Mouse (Mus musculus) megakaryocyte, embryonic 14.5 days (primary cell): ENCODE data around the gene Gamt. TPM values are rescaled to one million over a fixed set of nuclear protein-coding genes. Genes with fewer than 3 reads are reported as not detected.

ENCODE experiments used
- H3K27me3 ChIP-seq: replicated peaks from 2 replicates; pipeline ENCODE3; 2012; ENCODE audit warnings: inconsistent platforms
- H3K36me3 ChIP-seq: replicated peaks from 2 replicates; pipeline ENCODE3; 2012; ENCODE audit warnings: low read length, inconsistent platforms, mixed read lengths
- H3K4me1 ChIP-seq: 2 replicates; pipeline ENCODE4 v1.6.1; 2012; ENCODE audit warnings: inconsistent platforms
- H3K4me3 ChIP-seq: replicated peaks from 2 replicates; pipeline ENCODE3; 2012; ENCODE audit warnings: moderate library complexity, mild to moderate bottlenecking, inconsistent platforms
- H3K9me3 ChIP-seq: 2 replicates; pipeline ENCODE4 v1.6.1; 2012; ENCODE audit warnings: inconsistent platforms
- FLI1 ChIP-seq: IDR thresholded peaks from 2 replicates; pipeline ENCODE4 v1.6.1; 2012; ENCODE audit warnings: low read length, inconsistent platforms, mixed read lengths
- GATA1 ChIP-seq: IDR thresholded peaks from 3 replicates; pipeline ENCODE4 v1.6.1; 2012; ENCODE audit warnings: mixed read lengths, low read length, inconsistent platforms, borderline replicate concordance
- polyA plus RNA-seq: library from polyadenylated mRNA; stranded (reverse); fragments of >175 nt; gene quantifications from 2 replicates; pipeline ENCODE4 v1.2.3, GENCODE M21; 2012; ENCODE audit warnings: low replicate concordance; ENCODE audit not compliant: insufficient read depth

Gamt gene
- polyA plus RNA-seq, 1 experiment: 3.2 TPM

DNA sequence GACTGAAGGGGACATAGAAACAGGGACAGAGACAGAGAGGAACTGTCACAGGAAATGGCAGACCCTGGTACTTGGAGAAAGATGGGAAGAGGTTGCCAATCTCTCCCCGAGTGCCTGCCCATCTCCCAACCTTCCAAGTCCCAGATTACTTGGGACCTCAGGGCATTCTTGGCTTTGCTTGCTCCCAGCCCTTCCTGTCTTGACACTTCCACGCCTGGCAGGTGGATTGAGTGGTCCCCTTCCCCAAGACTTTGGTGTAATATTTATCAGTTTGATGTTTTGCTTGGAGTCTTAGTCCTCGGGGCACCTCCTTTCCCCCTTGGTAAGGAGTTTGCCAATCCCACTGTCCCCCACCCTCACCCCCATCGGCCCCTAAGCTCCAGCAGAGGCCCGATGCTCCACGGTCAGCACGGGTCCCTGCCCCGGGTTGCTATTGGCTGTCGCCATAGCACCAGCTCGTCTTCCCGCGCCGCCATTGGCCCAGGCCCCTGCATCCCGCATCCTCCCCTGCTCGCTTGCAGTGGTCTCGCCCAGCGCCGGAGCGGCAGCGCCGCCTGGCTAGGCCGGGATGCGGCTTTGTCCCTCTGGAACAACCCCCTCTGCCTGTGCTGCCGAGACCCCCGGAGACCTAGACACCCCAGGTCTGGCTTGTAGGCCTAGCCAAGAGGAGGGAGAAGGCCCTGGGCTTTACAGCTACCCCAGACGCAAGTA, 37.9 kb upstream of the Gamt start:
- TF ChIP-seq GATA1 (no peak), FLI1 (no peak)
- no peaks in the 10 kb centered on the region for H3K9me3 ChIP-seq
- peaks cover 90% of the 10 kb centered on the region for H3K4me1 ChIP-seq
- H3K4me3 ChIP-seq: no peak overlapping the region
- H3K27me3 ChIP-seq: peaks cover 51% of the 10 kb centered on the region
- peaks cover 14% of the 10 kb centered on the region for H3K36me3 ChIP-seq

DNA sequence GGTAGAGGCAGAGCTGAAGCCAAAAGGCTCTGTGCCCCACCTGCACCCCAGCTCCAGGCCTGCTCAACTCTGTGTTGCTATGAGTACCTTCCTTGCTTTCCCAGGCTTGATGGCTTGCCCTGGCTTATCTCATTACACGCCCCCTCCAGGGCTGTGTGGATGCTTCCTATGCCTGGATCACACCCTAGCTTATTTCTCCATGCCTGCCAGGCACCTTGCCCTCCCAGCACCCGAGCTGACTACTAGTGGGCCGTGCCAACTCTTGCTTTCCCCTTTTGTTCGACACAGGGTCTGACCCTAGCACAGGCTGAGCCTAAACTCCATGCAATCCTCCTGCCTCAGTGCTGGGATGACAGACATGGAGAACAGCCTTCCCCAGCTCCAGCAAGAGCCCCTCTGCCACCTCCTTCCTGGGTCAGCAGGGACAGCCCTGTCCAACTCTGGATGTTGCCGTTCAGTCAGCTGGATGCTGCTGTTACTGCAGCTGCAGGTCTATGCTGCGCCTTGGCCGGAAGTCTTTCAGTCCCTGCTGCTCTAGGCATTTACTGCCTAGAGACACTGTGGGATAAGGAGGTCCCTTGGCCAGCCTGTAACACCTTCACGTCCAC, 36.8 kb upstream of the Gamt start:
- peaks cover 21% of the 10 kb centered on the region for H3K36me3 ChIP-seq
- H3K27me3 ChIP-seq: peaks cover 51% of the 10 kb centered on the region
- peaks cover 93% of the 10 kb centered on the region for H3K4me1 ChIP-seq

DNA sequence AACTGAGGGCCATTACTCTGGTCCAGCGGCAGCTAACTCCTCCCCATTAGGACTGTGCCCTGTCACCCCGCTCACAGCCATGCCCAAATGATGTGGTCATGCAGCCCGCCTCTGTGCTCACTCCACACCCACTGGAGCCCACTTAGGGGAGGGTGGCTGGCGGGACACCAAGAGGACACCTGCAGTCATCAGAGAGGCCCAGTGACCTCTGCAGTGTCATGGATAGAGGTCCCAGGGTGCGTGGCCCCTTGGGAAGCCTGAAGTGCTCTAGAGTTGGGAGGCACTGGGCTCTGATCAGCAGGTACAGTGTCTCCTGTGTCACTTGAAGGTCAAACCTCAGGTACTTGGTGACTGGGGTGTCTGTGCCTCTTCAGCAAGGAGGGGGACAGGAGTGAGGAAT, 36.0 kb upstream of the Gamt start:
- TF ChIP-seq GATA1 (no peak), FLI1 (no peak)
- peaks cover 45% of the 10 kb centered on the region for H3K27me3 ChIP-seq
- peak overlapping the region; percentile 82 for H3K4me3 ChIP-seq
- H3K4me1 ChIP-seq: peaks cover 88% of the 10 kb centered on the region
- H3K36me3 ChIP-seq: peaks cover 21% of the 10 kb centered on the region
- H3K9me3 ChIP-seq: no peaks in the 10 kb centered on the region

More for the DNA sequence above, 36.8 kb upstream of the Gamt start:
- peak overlapping the region; percentile 82 for H3K4me3 ChIP-seq
- TF ChIP-seq GATA1: no peak
- no peak for TF ChIP-seq FLI1
- H3K9me3 ChIP-seq: no peaks in the 10 kb centered on the region

DNA sequence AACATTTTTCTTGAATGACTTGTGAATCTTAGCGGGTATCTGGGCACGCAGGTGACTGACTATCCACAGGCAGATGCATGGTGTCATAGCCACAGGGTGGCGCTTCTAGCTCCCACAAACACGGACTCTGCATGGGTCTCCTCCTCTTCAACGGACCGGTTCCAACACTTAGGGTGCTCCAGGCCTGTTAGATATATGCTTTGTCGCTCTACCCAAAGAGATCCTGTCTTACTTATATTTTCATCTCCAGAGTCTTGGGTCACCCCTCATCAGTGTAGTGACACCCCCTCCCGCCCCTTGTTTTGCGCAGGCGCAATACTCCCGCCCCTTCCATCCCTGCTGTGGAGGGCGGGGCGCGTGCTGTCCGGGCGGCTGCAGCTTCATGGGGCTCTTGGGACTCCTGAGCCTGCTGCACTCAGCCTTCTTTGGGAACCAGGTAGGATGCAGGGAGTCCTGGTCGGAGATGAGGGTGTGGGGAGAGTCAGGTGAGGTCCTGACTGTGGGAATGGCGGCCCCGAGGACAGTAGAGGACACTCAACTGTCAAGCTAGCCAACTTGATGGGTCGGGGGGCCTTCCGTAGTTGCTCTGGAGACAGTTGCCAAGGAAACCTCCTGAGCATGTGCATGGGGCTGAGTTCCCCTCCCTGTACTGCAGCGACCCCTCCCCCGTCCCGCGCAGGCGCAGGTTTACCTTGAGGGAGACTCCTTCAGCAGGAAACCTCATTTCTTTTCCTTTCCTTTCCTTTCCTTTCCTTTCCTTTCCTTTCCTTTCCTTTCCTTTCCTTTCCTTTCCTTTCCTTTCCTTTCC, 35.0 kb upstream of the Gamt start, which contains the start of gene Apc2:
TSS of gene Apc2 (plus strand) at position 360 of the 808 bp plus-strand sequence.
- Histone ChIP-seq H3K4me3 (peak within 1 kb of the TSS; percentile 90), H3K9me3 (no peaks in the 10 kb centered on the region), H3K27me3 (peaks cover 35% of the 10 kb centered on the region), H3K36me3 (peaks cover 21% of the 10 kb centered on the region), H3K4me1 (peaks cover 81% of the 10 kb centered on the region)
- TF ChIP-seq GATA1 (no peak), FLI1 (no peak)

GRCm38 (mm10) chr10:80294788-80295303, 34.0 kb upstream of the Gamt start:
- peaks cover 25% of the 10 kb centered on the region for H3K27me3 ChIP-seq
- no peaks in the 10 kb centered on the region for H3K9me3 ChIP-seq
- peaks cover 75% of the 10 kb centered on the region for H3K4me1 ChIP-seq
- peaks cover 21% of the 10 kb centered on the region for H3K36me3 ChIP-seq
- TF ChIP-seq GATA1: no peak
- TF ChIP-seq FLI1: no peak
- H3K4me3 ChIP-seq: peak overlapping the region; percentile 29

- no peaks in the 10 kb centered on the region for H3K9me3 ChIP-seq
- peaks cover 20% of the 10 kb centered on the region for H3K27me3 ChIP-seq
- H3K4me1 ChIP-seq: peaks cover 70% of the 10 kb centered on the region
- H3K36me3 ChIP-seq: peaks cover 24% of the 10 kb centered on the region
- H3K4me3 ChIP-seq: peak overlapping the region; percentile 64
- TF ChIP-seq FLI1: no peak
- TF ChIP-seq GATA1: no peak
Measured at GRCm38 (mm10) chr10:80294311-80294710, 33.5 kb upstream of the Gamt start.

GRCm38 (mm10) chr10:80293325-80293724, 32.5 kb upstream of the Gamt start:
- peaks cover 33% of the 10 kb centered on the region for H3K36me3 ChIP-seq
- peaks cover 65% of the 10 kb centered on the region for H3K4me1 ChIP-seq
- no peaks in the 10 kb centered on the region for H3K9me3 ChIP-seq
- H3K4me3 ChIP-seq: peak overlapping the region; percentile 95
- peaks cover 10% of the 10 kb centered on the region for H3K27me3 ChIP-seq
- TF ChIP-seq GATA1 (no peak), FLI1 (no peak)

- H3K36me3 ChIP-seq: peaks cover 42% of the 10 kb centered on the region
- no peaks in the 10 kb centered on the region for H3K9me3 ChIP-seq
- peaks cover 56% of the 10 kb centered on the region for H3K4me1 ChIP-seq
- TF ChIP-seq FLI1 (peak; percentile 56; the same call in 1 of the 2 replicates), GATA1 (no peak)
- peak within 1 kb of the TSS; percentile 95 for H3K4me3 ChIP-seq
- H3K27me3 ChIP-seq: peaks cover 3% of the 10 kb centered on the region
Measured at GRCm38 (mm10) chr10:80292251-80293146, 31.7 kb upstream of the Gamt start, which contains the start of gene Rps15. Gene Rps15 (plus strand): TSS chr10:80292453.
